Mouse (Mus musculus) gastrocnemius, postnatal 25 days (tissue): Measurements from ENCODE around the gene Crlf1. TPM values are rescaled to one million over a fixed set of nuclear protein-coding genes. Genes with fewer than 3 reads are reported as not detected.
"Not testable (repeated sequence)": the region's sequence is repeated elsewhere in the genome, so short reads cannot be mapped to it uniquely, and the experiment has no call there.

Source experiments
- DNase-seq: peaks from one replicate; pipeline ENCODE4 v3.0.0; 2022
- total RNA-seq, 2 experiments: library from RNA; stranded (reverse); gene quantifications; 1 replicate in 1 of 2; 2 replicates in 1 of 2; pipeline ENCODE4 v1.2.3; 2021

Gene Crlf1
- total RNA-seq, 2 experiments from 2014 or later: 1.7 to 3.8 TPM

GRCm38 (mm10) chr8:70495771-70496062 lies 2.8 kb downstream of the Crlf1 start:
- DNase-seq: no peak

GRCm38 (mm10) chr8:70500386-70501301 lies 7.7 kb downstream of the Crlf1 start:
- DNase-seq: no peak

GRCm38 (mm10) chr8:70501820-70502529 lies 9.0 kb downstream of the Crlf1 start:
- DNase-seq: peak; percentile 75

GRCm38 (mm10) chr8:70502540-70502939 lies 9.6 kb downstream of the Crlf1 start:
- DNase-seq: no peak

- peak; percentile 62 for DNase-seq
These were observed 10.2 kb downstream of the Crlf1 start for GRCm38 (mm10) chr8:70503062-70503750.

- DNase-seq: peak; percentile 73
These were observed 11.3 kb downstream of the Crlf1 start for GRCm38 (mm10) chr8:70504291-70504716.

- peak; percentile 57 for DNase-seq
These were observed 11.9 kb downstream of the Crlf1 start for GRCm38 (mm10) chr8:70504851-70505250.

GRCm38 (mm10) chr8:70505698-70506327 lies 12.9 kb downstream of the Crlf1 start:
- no peak for DNase-seq

GRCm38 (mm10) chr8:70506328-70507026 lies 13.5 kb downstream of the Crlf1 start, which contains the start of gene Rex1bd:
TSS of gene Rex1bd (minus strand) at chr8:70506752.
- DNase-seq: peak; percentile 94

- no peak for DNase-seq
These were observed 14.1 kb downstream of the Crlf1 start for GRCm38 (mm10) chr8:70507027-70507393.

- DNase-seq: no peak
These were observed 16.5 kb downstream of the Crlf1 start for GRCm38 (mm10) chr8:70509281-70509952.

GRCm38 (mm10) chr8:70510228-70510915 lies 17.4 kb downstream of the Crlf1 start, which contains the start of gene Uba52:
TSS of gene Uba52 (minus strand) at chr8:70510801.
- DNase-seq: peak; percentile 95

GRCm38 (mm10) chr8:70511174-70511573 lies 18.2 kb downstream of the Crlf1 start:
- not testable (repeated sequence) for DNase-seq

GRCm38 (mm10) chr8:70511770-70512169 lies 18.8 kb downstream of the Crlf1 start:
- no peak for DNase-seq

- no peak for DNase-seq
These were observed 19.4 kb downstream of the Crlf1 start for GRCm38 (mm10) chr8:70512253-70512903.

- no peak for DNase-seq
These were observed 20.5 kb downstream of the Crlf1 start for GRCm38 (mm10) chr8:70513441-70513840.

GRCm38 (mm10) chr8:70517940-70518643 lies 25.1 kb downstream of the Crlf1 start:
- DNase-seq: no peak

- no peak for DNase-seq
These were observed 26.1 kb downstream of the Crlf1 start for GRCm38 (mm10) chr8:70519043-70519442.

GRCm38 (mm10) chr8:70519606-70520005 lies 26.6 kb downstream of the Crlf1 start:
- DNase-seq: no peak
